Mouse (Mus musculus) spleen, adult 2 months (tissue): ENCODE measurements at regions not wholly inside any gene's neighbourhood (a gene's known extent, or its start where the extent isn't known, plus 50 kb on each side); places are given as distances from the start of the nearest gene placed in this dataset.

Source experiments
- DNase-seq, 2 experiments: peaks; one replicate each; pipeline versions ENCODE4 v3.0.0 to v3.0.0-alpha.2; 2012 to 2021; ENCODE audit warnings: low spot score in 2 of 2, low read depth in 1 of 2
- H3K27ac ChIP-seq: fragments of 200-500 bp; 2 replicates; pipeline ENCODE4 v1.5.1; 2012; ENCODE audit warnings: low read length, inconsistent platforms; ENCODE audit not compliant: insufficient read depth
- H3K27me3 ChIP-seq: fragments of 200-500 bp; 2 replicates; pipeline ENCODE4 v1.6.1; 2012; ENCODE audit warnings: mild to moderate bottlenecking, moderate library complexity, low read length, inconsistent platforms; ENCODE audit not compliant: control insufficient read depth, insufficient read depth
- H3K36me3 ChIP-seq: fragments of 200-500 bp; 2 replicates; pipeline ENCODE4 v1.6.1; 2012; ENCODE audit warnings: mild to moderate bottlenecking, low read length, inconsistent platforms; ENCODE audit not compliant: control insufficient read depth, insufficient read depth
- H3K4me1 ChIP-seq: fragments of 200-500 bp; 2 replicates; pipeline ENCODE4 v1.6.1; 2011; ENCODE audit warnings: inconsistent platforms; ENCODE audit not compliant: control insufficient read depth, insufficient read depth, insufficient read length
- H3K4me3 ChIP-seq: fragments of 200-500 bp; 2 replicates; pipeline ENCODE4 v1.5.1; 2011; ENCODE audit warnings: mild to moderate bottlenecking, inconsistent platforms; ENCODE audit not compliant: insufficient read depth, insufficient read length; ENCODE audit errors: extremely low read depth
- CTCF ChIP-seq: fragments of 200-500 bp; IDR thresholded peaks from 2 replicates; pipeline ENCODE4 v1.5.1; 2011; ENCODE audit warnings: mild to moderate bottlenecking, inconsistent platforms; ENCODE audit not compliant: insufficient read depth, insufficient read length, insufficient replicate concordance; ENCODE audit errors: extremely low read depth
- POLR2A ChIP-seq: fragments of 200-500 bp; IDR thresholded peaks from 2 replicates; pipeline ENCODE4 v1.6.1; 2011; ENCODE audit warnings: low read depth, low read length, inconsistent platforms
- WGBS: fragments of 180-500 bp; shearing (Covaris S2); methylation state at CpG from one replicate; pipeline ENCODE4 v1.1.7; 2018; 5-methylcytosine and 5-hydroxymethylcytosine counted together

- H3K27ac ChIP-seq: no peak overlapping the region
- no peak overlapping the region for H3K4me3 ChIP-seq
- DNase-seq: no peak
- no peaks in the 10 kb centered on the region for H3K4me1 ChIP-seq
- no peaks in the 10 kb centered on the region for H3K27me3 ChIP-seq
- TF ChIP-seq CTCF (no peak), POLR2A (no peak)
- H3K36me3 ChIP-seq: no peaks in the 10 kb centered on the region
- 83% methylated on average over 1 of the region's 1 CpGs for WGBS
Measured at GRCm38 (mm10) chr13:102507226-102507625, 186.1 kb upstream of the Cd180 start.

DNA sequence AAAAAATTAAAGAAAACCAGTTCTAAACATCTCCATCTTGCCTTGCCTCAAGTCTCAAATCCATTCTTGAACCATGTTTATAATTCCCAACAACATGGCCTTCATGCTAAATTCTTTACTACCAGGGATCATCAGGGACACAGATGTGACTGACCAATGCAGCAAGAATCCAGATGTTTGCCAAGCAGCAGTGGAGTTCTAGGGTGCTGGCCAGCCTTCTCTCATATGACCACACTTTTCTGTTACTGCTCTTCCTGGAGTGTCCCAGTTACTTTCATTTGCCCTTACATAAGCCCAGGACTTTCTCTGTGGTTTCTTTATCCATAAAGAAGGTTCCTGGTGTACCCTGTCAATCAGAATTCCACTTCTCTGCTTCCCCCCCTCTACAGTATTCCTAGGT, 185.4 kb upstream of the Cd180 start:
- H3K4me1 ChIP-seq: no peaks in the 10 kb centered on the region
- no peak for TF ChIP-seq CTCF
- H3K36me3 ChIP-seq: no peaks in the 10 kb centered on the region
- H3K27me3 ChIP-seq: no peaks in the 10 kb centered on the region
- no peak overlapping the region for H3K4me3 ChIP-seq
- no peak overlapping the region for H3K27ac ChIP-seq
- DNase-seq: no peak

- no peaks in the 10 kb centered on the region for H3K4me1 ChIP-seq
- no peaks in the 10 kb centered on the region for H3K27me3 ChIP-seq
- no peak overlapping the region for H3K27ac ChIP-seq
- DNase-seq: no peak
- no peaks in the 10 kb centered on the region for H3K36me3 ChIP-seq
- 93% methylated on average over 1 of the region's 1 CpGs for WGBS
- no peak overlapping the region for H3K4me3 ChIP-seq
- no peak for TF ChIP-seq POLR2A
- TF ChIP-seq CTCF: no peak
Measured at GRCm38 (mm10) chr13:102510733-102511279, 182.6 kb upstream of the Cd180 start.

GRCm38 (mm10) chr13:102518169-102518882, 175.0 kb upstream of the Cd180 start:
- no peak for DNase-seq
- Histone ChIP-seq H3K27ac (no peak overlapping the region), H3K36me3 (no peaks in the 10 kb centered on the region), H3K4me1 (no peaks in the 10 kb centered on the region), H3K27me3 (no peaks in the 10 kb centered on the region), H3K4me3 (no peak overlapping the region)
- no peak for TF ChIP-seq CTCF
- TF ChIP-seq POLR2A: no peak
- WGBS: 86% methylated on average over 5 of the region's 5 CpGs

DNA sequence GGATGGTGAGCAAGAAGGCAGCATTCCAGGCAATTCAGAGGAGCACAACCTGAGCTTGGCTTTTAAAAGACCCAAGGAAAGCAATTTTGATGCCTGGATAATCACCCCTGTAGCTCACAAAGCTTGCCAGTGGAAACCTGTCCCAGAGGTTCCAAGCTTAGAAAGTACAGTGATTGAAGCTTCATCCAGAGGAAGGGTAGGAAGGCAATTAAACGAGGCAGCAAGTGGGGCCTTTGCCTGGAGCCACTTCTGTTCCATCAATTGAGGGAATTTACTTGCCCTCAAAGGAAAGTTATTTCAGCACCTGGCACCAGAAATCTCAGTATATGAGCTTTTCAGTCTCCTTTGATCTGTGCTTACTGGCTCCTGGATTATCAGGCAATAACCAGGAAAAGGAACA, 171.9 kb upstream of the Cd180 start:
- Histone ChIP-seq H3K27ac (no peak overlapping the region), H3K4me3 (no peak overlapping the region), H3K4me1 (no peaks in the 10 kb centered on the region), H3K27me3 (no peaks in the 10 kb centered on the region), H3K36me3 (no peaks in the 10 kb centered on the region)
- WGBS: 70% methylated on average over 1 of the region's 1 CpGs
- no peak for DNase-seq
- TF ChIP-seq CTCF: no peak
- no peak for TF ChIP-seq POLR2A

DNA sequence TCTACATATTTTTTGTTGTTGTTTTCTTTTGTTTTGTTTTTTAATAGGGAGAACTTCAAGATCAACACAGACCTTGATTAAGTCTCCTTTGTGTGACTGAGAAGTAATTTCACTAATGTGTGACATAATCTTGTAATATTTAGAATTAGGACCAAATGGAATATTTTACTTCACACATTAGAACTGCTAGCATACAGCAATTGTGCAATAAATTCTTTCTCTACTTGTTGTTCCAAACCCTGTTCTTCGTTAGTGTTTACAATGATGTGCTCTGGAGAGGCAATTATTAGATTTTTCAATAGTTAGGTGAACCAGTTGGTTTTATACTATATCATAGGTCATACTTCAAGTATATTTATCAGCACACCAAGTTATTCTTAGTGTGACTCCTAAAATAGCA, 171.3 kb upstream of the Cd180 start:
- WGBS: 85% methylated on average over 1 of the region's 1 CpGs
- no peaks in the 10 kb centered on the region for H3K36me3 ChIP-seq
- H3K4me3 ChIP-seq: no peak overlapping the region
- TF ChIP-seq CTCF (no peak), POLR2A (no peak)
- H3K27me3 ChIP-seq: no peaks in the 10 kb centered on the region
- H3K27ac ChIP-seq: no peak overlapping the region
- DNase-seq: no peak
- H3K4me1 ChIP-seq: no peaks in the 10 kb centered on the region

DNA sequence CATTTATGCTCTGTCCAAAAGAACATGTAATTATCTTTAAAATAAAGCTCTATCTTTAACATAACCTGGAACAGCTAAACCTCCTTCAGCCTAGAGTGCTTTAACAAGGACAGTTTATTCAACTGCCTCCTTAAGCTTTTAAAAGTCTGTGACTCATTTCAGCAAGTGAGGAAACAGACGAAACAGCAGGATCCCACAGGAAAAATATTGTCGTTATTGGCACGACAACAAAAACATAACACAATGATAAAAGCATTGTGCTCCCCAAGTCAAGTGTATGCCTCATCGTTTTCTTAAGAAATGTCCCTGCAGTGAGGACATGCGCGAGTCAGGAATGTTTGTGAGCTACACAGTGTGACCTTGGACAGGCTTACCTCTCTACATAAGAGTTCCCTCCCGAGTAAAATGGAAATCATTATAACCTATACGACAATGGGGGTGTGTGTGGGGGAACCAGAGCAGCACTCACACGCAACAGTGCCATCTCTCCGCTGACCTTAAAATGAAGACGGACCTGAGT, 166.7 kb upstream of the Cd180 start:
- H3K27ac ChIP-seq: no peak overlapping the region
- no peaks in the 10 kb centered on the region for H3K4me1 ChIP-seq
- no peaks in the 10 kb centered on the region for H3K36me3 ChIP-seq
- WGBS: 80% methylated on average over 11 of the region's 11 CpGs
- no peak for TF ChIP-seq POLR2A
- no peak for TF ChIP-seq CTCF
- H3K4me3 ChIP-seq: no peak overlapping the region
- DNase-seq: no peak
- no peaks in the 10 kb centered on the region for H3K27me3 ChIP-seq
